Mouse (Mus musculus) lung, adult 2 months (tissue): Measurements from ENCODE around the gene Mark2. TPM values are rescaled to one million over a fixed set of nuclear protein-coding genes. Genes with fewer than 3 reads are reported as not detected.
A peak's percentile ranks its signal among the peaks of the same experiment; 100 is the strongest.

Experiments used
- DNase-seq: peaks from one replicate; pipeline ENCODE4 v3.0.0; 2022
- H3K4me1 ChIP-seq: fragments of 200-500 bp; 2 replicates; pipeline ENCODE4 v1.6.1; 2011; ENCODE audit warnings: low read length; ENCODE audit not compliant: control insufficient read depth, insufficient read depth
- H3K4me3 ChIP-seq: fragments of 200-500 bp; replicated peaks from 2 replicates; pipeline ENCODE3; 2011; ENCODE audit warnings: low read depth, mild to moderate bottlenecking, control low read depth, low read length; ENCODE audit errors: extremely low read depth
- CTCF ChIP-seq: fragments of 200-500 bp; IDR thresholded peaks from 2 replicates; pipeline ENCODE4 v1.5.1; 2011; ENCODE audit warnings: mild to moderate bottlenecking, low read length, control low read depth; ENCODE audit not compliant: insufficient read depth
- POLR2A ChIP-seq: fragments of 200-500 bp; IDR thresholded peaks from 2 replicates; pipeline ENCODE4 v1.6.1; 2011; ENCODE audit warnings: low read depth, mild to moderate bottlenecking, control low read depth, low read length, borderline replicate concordance; ENCODE audit errors: extremely low read depth
- WGBS: fragments of 180-500 bp; shearing (Covaris S2); methylation state at CpG from one replicate; pipeline ENCODE4 v1.1.7; 2018; 5-methylcytosine and 5-hydroxymethylcytosine counted together
- polyA plus RNA-seq: library from polyadenylated mRNA; depleted of rRNA; stranded (reverse); fragments of >200 nt; gene quantifications from 2 replicates; pipeline ENCODE4 v1.2.3, GENCODE M21; 2012

The Mark2 gene
- polyA plus RNA-seq, 1 experiment, result 94.1 TPM

DNA sequence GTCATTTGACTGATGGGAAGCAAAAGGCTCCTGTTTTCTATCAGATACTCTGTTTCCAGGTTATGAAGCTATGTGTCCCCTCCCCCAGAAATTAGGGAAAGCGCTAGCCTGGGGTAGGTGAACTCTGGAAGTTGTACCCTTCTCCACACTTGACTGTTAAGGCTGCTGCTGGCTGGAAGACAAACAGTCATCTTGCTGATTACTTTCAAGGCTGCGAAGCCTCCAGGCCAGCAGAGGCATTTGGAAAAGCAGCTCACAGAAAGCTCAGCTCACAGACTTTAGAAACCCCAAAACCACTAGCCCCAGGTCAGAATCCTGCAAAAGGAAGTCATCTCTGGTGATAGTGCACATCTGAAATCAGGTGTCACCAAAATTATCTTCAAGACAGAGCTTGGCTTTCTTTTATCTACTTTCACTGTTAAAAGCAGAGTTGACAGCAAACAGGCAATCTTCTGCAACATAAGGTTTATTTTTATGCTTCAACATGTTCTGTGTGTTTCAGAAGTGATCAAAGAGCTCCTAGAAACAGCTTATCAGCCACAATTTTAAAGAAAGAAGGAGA lies 3.8 kb downstream of the Mark2 start:
- H3K4me1 ChIP-seq, result peaks cover 31% of the 10 kb centered on the region
- no peak overlapping the region for H3K4me3 ChIP-seq
- DNase-seq, result no peak
- TF ChIP-seq POLR2A (no peak), CTCF (no peak)
- WGBS, result 58% methylated on average over 2 of the region's 2 CpGs

DNA sequence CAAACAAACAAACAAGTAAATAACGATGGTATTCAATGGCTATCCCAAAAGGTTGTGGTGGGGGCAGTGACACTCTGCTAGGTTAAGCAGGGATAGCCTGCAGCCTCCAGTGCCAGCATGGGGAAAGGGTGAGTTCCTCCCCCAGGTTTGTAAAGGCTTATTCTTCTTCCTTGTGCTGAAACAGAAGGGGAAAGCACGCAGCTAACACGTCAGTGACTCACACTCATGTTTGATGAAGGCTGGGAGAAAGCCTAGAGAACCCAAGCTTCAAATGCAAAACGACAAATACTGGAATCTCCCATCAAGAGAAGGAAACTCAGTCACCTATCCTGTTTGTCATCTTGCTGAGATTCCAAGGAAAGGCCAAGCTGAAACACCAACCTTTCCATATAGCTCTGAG lies 6.0 kb downstream of the Mark2 start:
- no peak for DNase-seq
- H3K4me1 ChIP-seq, result peaks cover 28% of the 10 kb centered on the region
- TF ChIP-seq CTCF, result no peak
- TF ChIP-seq POLR2A, result no peak
- 54% methylated on average over 4 of the region's 4 CpGs for WGBS
- no peak overlapping the region for H3K4me3 ChIP-seq

DNA sequence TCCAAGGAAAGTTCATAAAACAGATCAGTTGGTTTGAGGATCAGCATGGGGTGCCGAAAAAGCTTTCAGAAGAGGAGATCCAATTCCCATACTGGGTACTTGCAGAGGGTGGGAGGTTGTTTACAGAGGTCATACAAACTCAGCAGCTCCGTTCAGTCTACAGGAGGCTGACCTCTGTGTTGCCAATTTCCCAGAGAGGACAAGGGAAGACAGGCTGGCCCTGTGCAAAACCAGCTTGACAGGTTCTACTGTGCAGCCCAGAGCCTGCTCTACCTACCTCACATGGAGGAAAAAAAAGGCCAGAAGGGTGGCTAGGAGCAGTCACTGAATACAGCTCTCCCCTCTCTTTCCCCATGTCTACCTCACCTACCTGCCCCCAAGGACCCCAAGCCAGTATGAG lies 7.6 kb downstream of the Mark2 start:
- peak; percentile 39 for DNase-seq
- 48% methylated on average over 2 of the region's 2 CpGs for WGBS
- no peak for TF ChIP-seq POLR2A

DNA sequence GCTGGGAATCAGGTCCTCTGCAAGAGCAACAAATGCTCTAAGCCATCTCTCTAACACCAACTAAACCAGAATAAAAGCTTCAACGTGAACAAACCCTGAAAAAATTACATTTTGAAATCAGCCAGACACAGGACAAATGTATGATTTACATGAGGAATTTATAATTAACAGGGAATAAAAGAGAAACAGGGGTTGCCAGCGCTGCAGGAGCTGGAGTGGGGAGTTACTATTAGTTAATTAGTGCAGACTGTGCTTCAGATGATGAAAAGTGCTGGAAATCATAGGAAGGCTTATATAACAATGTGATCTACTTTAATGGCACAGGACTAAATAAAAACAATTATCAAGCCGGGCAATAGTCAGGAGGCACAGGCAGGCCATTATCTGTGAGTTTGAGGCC lies 20.3 kb downstream of the Mark2 start:
- TF ChIP-seq POLR2A, result no peak
- TF ChIP-seq CTCF, result no peak
- Histone ChIP-seq H3K4me1 (peaks cover 2% of the 10 kb centered on the region), H3K4me3 (no peak overlapping the region)
- no peak for DNase-seq
- 78% methylated on average over 3 of the region's 3 CpGs for WGBS

More for the DNA sequence above, 7.6 kb downstream of the Mark2 start:
- H3K4me3 ChIP-seq, result no peak overlapping the region
- peaks cover 18% of the 10 kb centered on the region for H3K4me1 ChIP-seq

DNA sequence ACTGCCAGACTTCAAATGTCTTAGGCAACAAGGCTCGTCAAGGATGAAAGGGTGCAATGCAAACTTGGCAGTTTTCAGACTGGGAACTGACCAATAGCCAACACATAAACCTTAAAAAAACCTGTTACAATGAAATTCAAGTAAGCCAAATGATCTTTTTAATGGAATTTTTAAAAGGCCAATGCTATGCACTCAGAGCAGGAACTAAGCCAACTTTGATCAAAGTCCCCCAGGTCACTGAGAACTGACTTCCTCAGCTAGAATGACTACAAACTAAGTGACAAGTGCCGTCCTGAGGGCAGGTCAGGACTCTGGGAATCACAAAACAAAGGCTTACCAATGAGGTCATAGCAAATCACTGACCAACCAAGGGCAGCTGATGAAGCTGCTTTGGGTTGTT lies 21.5 kb downstream of the Mark2 start:
- no peak for DNase-seq
- Histone ChIP-seq H3K4me3 (no peak overlapping the region), H3K4me1 (peaks cover 3% of the 10 kb centered on the region)
- WGBS, result 31% methylated on average over 2 of the region's 2 CpGs
- TF ChIP-seq POLR2A (no peak), CTCF (no peak)

DNA sequence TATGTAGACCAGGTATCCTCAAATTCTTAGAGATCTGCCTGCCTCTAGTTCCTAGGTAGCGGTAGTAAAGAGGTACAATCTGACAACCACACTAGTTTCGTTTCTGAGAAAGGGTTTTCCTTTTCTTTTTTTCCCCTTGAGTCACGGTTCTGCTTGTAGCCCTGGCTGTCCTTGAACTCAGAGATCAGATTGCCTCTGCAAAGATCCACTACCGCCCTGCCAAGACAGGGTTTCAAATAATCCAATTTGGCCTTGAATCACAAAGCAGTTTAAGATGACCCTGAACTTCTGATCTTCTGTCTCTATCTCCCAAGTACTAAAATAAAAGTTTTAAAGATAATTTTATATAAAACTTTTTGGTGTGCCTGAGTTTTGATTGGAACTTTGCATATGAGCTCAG lies 23.9 kb downstream of the Mark2 start:
- H3K4me1 ChIP-seq, result peaks cover 4% of the 10 kb centered on the region
- DNase-seq, result no peak
- TF ChIP-seq CTCF, result no peak
- no peak for TF ChIP-seq POLR2A
- WGBS, result 71% methylated on average over 4 of the region's 4 CpGs
- H3K4me3 ChIP-seq, result no peak overlapping the region

DNA sequence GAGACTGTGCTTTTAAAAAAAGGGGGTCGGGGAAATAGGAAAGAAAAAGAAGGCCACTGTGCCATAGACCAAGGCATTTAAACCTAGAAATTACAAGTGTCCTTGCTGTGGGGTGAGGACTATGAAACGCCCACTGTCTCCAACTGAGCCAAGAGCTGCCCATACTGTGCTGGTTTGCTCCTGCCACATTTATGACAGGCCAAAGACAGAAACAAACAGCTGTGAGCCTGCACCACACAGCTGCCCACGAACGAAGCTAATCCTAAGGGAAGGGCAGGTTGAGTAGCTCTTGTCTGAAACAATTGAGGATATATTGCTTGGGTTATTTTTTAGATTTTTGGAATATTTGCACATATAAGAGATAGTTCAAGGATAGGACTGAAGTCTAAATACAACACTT lies 24.8 kb downstream of the Mark2 start:
- H3K4me1 ChIP-seq, result peaks cover 4% of the 10 kb centered on the region
- 64% methylated on average over 4 of the region's 4 CpGs for WGBS
- TF ChIP-seq POLR2A (no peak), CTCF (no peak)
- DNase-seq, result no peak
- no peak overlapping the region for H3K4me3 ChIP-seq

DNA sequence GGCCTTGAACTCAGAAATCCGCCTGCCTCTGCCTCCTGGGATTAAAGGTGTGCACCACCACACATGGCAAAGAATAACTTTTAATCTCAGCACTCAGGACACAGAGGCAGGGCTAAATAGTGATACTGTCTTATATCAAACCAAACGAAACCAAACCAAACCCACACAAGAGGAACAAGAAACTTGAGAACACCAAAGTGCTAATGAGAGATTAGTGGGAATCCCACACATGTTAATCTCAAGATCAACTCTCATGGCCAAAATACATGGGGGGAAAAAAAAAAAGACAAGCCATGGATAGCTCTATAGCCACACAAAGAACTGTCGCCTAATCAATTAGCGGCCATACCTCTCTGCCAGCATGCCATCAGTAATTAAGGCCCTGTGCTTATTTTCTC lies 26.1 kb downstream of the Mark2 start:
- DNase-seq, result no peak
- Histone ChIP-seq H3K4me1 (peaks cover 14% of the 10 kb centered on the region), H3K4me3 (no peak overlapping the region)
- TF ChIP-seq CTCF, result no peak
- WGBS, result 92% methylated on average over 4 of the region's 4 CpGs

DNA sequence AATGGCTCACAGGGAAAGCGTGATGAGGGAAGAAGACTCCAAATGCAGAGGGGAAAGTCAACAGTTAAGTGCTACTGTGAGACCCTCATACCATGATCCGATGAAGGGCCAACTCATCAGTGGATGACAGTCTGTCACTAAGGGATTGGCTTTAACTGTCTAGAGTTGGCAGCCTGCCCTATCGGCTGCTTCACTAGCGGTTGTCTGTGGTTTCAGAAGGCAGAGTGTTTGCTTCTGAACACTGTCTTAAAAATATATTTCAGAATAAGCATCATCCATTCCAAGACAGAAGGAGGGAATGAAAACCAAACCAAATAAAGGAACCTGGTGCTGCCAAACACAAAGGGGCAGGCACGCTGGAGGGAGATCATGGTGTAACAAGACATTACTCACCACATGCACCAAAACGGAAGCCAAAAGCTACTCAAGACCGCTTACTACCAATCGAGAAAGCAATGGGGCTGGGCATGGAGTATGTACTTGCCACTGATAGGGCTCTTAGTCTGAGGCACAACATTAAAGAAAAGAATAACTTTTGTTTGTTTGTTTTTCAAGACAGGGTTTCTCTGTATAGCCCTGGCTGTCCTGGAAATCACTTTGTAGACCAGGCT lies 26.6 kb downstream of the Mark2 start:
- no peak for TF ChIP-seq CTCF
- no peak for TF ChIP-seq POLR2A
- WGBS, result 46% methylated on average over 8 of the region's 8 CpGs
- DNase-seq, result no peak
- Histone ChIP-seq H3K4me1 (peaks cover 17% of the 10 kb centered on the region), H3K4me3 (no peak overlapping the region)

DNA sequence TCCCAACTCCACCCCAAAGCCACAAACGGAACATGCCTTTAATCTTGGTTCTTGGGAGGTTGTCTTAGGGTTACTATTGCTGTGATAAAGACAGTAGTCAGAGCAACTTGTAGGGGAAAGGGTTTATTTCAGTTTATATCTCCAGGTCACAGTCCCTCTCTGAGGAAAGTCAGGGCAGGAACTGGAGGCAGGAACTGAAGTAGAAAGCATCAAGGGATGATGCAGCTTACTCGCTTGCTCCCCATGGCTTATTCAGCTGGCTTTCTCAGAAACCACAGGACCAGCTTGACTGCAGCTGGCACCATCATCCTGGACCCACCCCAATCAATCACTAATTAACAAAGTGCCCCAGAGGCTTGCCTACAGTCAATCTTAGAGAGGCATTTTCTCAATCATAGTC lies 28.0 kb downstream of the Mark2 start:
- TF ChIP-seq CTCF, result no peak
- no peak for TF ChIP-seq POLR2A
- H3K4me3 ChIP-seq, result no peak overlapping the region
- WGBS, result 84% methylated on average over 2 of the region's 2 CpGs
- peaks cover 24% of the 10 kb centered on the region for H3K4me1 ChIP-seq
- DNase-seq, result no peak
